Mouse (Mus musculus) kidney, adult 8-10 months (tissue): ENCODE data around the gene Tpgs1.

Experiments used
- DNase-seq, 2 experiments: peaks; one replicate each; pipeline ENCODE4 v3.0.0; 2022

Gene Tpgs1

GRCm38 (mm10) chr10:79669576-79670057, 448 bp downstream of the Tpgs1 start:
- DNase-seq = peak; percentile 54 to 70

GRCm38 (mm10) chr10:79670071-79670888, 1.1 kb downstream of the Tpgs1 start:
- DNase-seq = no peak

GRCm38 (mm10) chr10:79671396-79672087, 2.4 kb downstream of the Tpgs1 start:
- DNase-seq = no peak

DNA sequence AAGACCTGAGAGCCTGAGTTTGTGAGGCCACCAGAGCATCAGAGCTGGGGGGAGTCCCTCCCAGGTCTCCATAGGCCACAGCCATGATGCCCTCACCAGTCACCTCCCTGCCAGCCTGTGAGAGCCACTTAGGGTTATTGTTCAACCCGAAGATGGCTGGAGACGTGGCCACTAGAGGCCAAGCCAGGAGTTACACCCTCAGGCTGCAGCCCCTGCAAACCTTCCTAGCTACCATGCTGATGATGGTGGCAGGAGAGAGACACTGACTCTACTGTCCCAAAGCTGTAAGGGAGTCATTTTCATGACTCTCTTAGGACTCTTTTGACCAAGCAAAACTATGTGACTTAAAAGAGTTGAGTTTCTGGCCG, 2.9 kb downstream of the Tpgs1 start:
- DNase-seq = no peak

DNA sequence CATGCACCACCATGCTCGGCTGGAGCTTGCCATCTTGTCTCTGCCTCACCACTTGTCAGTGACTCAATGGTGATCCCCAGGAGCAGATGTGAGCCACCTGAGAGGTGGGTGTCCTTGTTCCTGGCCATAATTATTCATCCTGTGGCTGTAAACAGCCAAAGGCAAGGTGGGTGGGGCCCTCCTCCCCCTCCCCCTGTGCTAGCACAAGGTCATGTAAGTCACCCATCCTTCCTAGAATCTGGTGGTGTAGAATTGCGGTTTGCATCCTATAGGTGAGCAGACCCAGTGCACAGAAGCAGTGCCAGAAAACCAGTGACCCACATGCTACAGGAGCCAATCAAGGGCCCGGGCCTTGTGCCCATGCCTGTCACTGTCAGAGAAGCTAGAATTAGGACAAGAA, 3.9 kb downstream of the Tpgs1 start:
- no peak for DNase-seq

GRCm38 (mm10) chr10:79675346-79676035, 6.3 kb downstream of the Tpgs1 start:
- DNase-seq = no peak

DNA sequence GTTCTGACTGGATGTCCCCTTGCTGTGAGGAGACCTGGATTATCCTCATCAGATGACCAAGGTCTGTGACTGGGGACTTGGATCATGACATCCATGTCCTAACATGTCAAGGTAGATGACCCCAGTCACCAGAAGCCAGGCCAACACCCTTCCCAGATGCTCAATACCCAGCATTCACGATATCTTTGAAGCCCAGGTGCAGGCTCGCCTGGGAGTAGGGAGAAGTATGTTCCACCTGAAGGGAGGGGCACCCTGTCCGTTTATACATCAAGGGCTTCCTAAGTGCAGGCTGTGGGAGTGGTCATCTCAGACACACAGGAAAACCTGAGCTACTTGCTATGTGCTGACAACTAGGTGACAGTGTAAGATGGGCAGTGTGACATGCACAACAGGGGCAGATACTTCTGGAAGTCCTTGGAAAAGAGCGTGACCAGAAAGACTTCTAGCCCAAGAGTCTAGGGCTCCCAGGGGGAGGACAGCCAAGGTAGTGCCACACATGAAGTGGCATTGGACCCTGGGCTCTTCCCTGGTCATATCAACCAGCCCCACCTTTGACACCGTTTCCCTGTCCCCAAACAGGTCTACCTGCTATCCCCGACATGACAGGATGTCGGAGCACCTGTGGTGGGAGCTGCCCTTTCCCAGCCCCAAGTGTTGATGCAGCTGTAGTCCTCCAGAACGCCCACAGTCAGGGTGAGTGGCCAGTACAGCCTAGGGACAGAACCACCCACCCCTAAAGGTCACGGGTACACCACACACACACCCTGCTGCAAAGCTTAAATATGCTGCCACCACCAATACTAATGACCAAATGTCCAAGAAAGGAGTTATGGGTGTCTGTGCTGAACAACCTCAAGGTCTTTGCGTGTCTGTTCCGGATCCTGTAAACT, 11.7 kb downstream of the Tpgs1 start:
- no peak for DNase-seq

- DNase-seq = peak; percentile 99 to 100
Observed at GRCm38 (mm10) chr10:79681591-79682245, 12.5 kb downstream of the Tpgs1 start, which contains the start of gene Cdc34. Gene Cdc34, plus strand, starts transcription at chr10:79682195.

GRCm38 (mm10) chr10:79682551-79682915, 13.4 kb downstream of the Tpgs1 start:
- DNase-seq = no peak

DNA sequence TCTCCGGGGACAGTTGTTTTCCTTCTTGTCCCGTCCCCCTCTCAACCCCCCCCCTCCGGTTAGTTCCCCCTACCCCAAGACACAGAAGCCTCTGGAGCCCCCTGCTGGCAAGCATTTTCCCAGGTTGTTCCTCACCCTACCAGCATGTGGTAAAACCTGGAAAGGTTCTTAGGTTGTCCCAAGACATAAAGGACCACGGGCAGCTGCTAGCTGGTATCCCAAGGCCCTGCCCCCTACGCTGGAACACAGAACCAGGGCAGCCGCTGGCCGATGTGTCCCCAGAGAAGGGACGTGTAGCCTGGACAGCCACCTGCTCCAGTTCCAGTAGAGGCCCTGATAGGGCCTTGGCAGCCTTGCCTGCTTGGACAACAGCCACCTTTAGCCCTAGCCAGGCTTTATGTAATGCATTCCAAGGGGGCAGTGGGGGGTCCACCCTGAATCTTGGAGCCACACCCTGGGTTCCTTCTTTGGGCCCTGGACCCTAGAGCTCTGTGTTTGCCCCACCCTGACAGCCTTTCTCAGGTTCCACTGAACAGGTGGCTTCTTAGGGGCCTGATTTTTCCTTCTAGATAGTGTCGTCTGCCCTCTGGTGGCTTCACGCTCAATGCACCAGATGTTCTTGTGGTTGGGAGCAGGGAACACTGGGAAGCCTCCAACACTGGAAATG, 13.9 kb downstream of the Tpgs1 start:
- peak; percentile 70 to 81 for DNase-seq

GRCm38 (mm10) chr10:79683726-79684640, 14.8 kb downstream of the Tpgs1 start:
- no peak for DNase-seq

DNA sequence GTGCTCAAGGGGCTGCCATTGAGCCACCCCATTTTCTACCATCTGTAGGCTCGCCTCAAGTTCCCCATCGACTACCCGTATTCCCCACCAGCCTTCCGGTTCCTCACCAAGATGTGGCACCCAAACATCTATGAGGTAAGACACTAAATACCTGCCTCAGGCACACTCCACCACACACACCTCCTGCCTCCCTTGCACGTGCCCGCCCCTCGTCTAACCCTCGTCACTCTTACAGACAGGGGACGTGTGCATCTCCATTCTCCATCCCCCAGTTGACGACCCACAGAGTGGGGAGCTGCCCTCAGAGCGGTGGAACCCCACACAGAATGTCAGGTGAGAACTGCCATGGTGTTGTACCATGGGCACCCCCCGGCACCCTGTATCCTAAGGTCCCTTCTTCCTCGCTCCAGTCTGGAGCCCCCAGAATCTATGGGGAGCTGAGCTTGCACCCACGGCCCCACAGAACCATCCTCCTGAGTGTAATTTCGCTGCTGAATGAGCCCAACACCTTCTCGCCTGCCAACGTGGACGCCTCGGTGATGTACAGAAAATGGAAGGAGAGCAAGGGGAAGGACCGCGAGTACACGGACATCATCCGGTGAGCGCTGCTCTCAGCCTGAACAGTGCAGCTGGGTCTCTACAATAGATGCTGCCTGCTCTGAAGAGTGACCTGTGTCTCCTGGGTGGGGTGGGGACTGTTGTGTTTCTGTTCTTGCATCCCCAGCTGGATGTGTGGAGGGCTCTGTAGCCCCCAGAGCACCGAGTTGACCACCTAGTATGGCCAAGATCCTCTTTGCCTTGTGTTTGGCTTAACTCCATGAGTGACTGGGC, 15.8 kb downstream of the Tpgs1 start:
- no peak for DNase-seq

DNA sequence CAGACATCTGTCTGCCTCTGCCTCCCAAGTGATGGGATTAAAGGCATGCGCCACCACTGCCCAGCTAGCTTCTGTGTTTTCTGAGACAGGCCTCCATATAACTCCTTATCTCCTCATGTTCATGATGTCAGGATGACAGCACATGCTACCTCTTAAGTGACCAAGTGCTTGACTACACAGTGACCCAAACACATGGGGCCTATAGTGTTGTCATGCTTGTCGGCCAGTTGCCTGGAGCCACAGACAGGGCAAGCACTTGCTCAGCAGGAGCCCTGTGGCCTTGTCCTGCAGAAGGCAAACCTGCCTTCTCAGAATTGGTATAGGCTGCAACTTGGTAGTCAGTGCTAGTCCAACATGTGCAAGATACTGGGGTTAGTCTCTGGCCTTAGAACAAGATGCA, 17.1 kb downstream of the Tpgs1 start:
- DNase-seq = no peak

- no peak for DNase-seq
Observed at GRCm38 (mm10) chr10:79686691-79687090, 17.5 kb downstream of the Tpgs1 start.

- no peak for DNase-seq
Observed at GRCm38 (mm10) chr10:79687513-79687912, 18.3 kb downstream of the Tpgs1 start.

DNA sequence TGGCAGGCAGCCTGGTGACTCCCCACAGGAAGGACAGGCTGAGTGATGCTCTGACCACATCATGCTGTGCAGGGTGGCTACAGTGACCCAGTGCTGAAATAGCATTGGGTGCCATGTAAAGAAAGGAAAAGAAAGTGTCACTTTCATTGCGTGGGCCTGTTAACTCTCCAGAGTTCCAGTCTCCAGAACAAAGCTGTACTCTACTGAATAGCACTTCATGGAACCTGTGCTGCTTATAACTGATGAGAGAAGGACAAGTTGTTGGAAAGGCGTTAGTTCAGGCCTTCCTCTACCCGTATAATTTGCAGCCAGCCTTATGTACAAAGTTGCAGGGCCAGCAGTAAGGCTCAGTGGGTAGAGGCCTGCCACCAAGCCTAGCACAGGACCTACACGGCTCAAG, 19.6 kb downstream of the Tpgs1 start, which contains the start of gene Gzmm:
Gene Gzmm (plus strand): TSS at position 301 of the 400 bp plus-strand sequence.
- DNase-seq = no peak

- DNase-seq = no peak
Observed at GRCm38 (mm10) chr10:79689178-79689577, 20.0 kb downstream of the Tpgs1 start.

DNA sequence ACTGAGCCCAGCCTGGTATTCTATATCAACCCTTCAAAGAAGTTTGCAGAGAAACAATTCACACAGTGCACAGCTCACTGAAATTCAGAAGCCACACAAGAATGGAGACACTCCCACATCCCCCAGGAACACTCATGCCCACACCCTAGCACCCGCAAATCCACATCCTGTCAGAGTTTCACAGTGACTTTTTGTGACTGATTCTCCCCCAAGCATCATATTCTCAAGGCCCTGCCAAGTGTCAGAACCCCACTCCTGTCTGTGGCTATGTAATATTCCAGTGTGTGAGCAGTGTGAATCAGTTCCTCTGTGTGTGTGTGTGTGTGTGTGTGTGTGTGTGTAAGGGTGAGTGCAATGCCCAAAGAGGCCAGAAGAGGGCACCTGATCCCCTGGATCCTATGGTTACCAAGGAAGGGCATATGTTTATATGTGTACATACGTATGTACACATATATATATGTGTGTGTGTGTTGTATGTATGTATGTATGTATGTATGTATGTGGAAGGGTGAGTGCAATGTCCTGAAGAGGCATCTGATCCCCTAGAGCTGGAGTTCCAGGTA, 22.9 kb downstream of the Tpgs1 start:
- DNase-seq = no peak
